Mouse (Mus musculus) thymus, postnatal 14 days (tissue): ENCODE measurements at regions not wholly inside any gene's neighbourhood (a gene's known extent, or its start where the extent isn't known, plus 50 kb on each side); places are given as distances from the start of the nearest gene placed in this dataset.

ENCODE experiments used
- DNase-seq: peaks from one replicate; pipeline ENCODE4 v3.0.0; 2021

DNA sequence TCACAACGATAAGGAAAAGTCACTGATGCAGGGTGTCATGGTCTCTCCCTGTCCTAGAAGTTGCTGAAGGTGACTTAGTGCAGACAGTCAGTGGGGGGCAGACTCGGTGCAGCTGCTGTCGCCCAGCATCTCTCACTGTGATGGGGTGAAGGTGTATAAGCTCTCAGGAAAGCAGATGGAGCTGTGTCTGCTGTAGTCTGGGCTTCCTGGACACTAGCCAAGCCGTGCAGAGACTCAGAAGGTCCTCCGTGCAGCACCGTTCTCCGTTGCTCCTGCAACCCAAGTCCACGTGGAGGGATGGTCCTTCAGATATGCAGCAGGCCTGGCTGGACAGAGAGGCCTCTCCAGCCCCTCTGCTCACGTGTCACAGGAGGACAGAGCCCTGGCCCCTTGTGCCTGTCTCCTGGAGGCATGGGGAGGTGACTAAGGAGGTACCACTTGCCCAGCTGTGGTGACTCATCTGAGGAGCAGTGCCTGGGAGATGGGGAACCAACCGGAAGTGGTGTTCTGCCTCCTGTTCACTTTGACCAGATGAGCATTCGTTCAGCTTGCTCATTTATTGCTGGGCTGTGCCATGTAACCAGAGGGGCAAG is 171.2 kb downstream of the Gadd45g start:
- no peak for DNase-seq

DNA sequence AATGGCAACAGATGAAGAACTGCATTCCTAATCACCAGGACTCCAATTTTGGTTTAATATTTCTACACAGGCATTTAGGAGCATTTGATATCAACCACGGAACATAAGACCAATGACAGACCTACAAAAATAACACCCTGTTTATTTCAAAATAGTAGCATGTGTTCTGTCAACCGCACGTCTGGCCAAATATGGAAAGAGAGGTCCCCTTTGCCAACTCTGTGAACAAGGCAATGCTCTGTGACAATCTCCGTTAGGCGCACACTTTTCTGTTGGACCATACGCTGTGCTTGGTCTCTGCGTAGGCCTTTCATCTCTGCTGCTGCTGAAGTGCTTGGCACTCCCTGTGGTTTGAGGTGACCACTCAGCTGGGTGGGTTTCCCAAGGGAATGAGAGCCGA is 173.2 kb downstream of the Gadd45g start:
- no peak for DNase-seq

DNA sequence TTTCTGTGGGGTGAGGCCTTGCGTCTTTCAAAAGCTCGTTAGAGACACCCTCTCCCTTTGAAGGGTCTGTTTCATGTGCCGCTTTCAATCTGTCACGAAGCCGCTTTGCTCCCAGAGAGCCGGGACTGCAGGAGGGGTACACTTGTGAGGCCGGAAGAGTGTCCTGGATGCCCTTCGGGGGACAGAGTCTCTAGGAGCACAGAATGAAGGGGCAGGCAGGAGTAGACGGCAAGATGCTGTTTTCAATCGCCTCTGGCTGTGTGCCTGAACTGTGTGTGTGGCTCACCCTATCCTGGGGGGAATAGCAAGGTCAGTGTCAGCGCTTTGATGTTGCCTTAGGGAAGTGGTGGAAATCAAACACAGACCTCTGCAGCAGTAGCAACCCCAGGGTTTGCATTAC is 174.7 kb downstream of the Gadd45g start:
- DNase-seq = no peak

DNA sequence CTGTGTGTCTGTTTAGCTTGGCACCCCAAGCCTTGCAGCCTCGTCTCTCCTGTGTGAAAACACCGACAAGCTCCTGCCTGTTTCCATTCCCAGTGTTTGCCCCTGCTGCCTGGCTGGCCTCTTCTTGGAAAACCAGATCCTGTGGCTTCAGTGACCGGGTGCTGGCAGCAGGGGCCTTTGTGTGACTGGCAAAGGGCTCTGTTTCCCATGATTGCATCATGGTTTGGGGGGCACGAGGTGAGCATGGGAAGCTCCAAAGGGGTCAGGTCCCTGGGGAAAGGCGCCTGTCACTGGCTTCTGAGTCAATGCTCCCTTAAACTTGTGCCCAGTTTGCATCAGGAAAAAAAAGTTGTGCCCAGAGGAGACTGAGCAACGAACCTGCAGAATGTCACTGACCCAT is 175.3 kb downstream of the Gadd45g start:
- no peak for DNase-seq

DNA sequence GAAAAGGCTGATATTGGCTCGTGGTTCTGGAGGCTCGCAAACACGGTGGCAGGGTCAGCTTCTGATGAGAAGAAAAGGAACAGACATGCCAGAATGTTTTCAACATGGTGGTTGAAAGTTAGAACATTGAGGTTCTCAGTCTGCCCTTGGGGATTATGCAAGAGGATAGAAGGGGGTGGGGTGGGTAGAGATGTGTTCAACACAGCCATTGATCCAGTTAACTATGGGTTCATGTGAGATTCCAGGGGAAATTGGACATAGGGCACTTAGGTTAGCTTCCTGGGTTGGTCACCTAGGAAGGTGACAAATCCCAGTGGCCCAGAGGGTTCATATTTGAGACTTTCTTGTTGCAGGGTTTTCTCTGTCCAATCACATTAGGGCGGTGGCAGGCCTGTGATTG is 176.1 kb downstream of the Gadd45g start:
- no peak for DNase-seq

DNA sequence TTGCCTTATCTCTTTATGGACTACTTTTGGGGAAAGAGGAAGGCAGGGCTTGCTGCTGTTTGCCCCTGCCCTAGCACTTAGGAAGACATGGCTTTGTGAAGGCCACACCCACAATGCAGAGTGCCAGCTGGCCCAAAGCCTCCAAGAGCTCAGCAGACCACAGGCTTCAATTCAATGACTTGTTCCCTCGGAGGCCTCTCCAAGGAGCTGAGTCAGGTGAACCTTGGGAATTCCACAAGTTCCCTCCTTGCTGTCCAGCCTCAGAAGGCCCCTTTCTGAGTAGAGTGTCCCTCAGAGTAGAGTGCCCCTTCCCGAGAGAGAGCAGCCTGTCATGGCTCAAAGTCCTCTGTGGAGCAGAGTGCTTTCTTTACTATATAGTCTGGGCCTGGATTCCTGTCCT is 177.9 kb downstream of the Gadd45g start:
- DNase-seq = no peak

DNA sequence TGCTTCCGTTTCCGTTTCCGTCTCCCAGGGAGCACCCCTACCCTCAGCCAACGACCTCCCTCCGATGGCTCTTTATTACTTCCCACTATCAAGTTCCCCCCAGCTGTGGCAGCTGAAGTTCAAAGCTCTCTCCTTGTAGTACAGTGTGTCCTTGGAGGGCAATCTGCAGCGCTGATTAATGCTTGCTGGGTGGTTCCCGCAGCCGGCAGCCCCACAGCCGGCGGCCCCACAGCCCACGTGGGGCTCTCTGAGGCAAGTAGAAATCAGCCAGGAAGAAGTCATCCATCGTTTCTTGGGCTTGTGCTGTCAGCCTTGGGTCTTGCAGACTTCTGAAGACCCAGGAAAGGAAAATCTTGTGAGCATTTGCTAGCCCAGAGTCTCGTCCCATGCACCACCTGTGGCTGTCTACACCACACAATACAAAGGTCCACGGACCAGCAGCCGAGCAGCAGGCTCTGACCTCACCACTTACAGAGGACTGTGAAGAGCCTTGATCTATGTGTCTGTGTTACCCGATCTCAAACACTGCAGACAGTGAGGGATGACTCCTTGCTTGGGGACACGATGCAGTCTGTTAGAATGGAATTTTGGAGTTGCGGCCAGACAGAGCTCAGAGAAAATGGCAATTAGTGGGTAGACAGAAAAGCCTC is 178.5 kb downstream of the Gadd45g start:
- peak; percentile 35 for DNase-seq

DNA sequence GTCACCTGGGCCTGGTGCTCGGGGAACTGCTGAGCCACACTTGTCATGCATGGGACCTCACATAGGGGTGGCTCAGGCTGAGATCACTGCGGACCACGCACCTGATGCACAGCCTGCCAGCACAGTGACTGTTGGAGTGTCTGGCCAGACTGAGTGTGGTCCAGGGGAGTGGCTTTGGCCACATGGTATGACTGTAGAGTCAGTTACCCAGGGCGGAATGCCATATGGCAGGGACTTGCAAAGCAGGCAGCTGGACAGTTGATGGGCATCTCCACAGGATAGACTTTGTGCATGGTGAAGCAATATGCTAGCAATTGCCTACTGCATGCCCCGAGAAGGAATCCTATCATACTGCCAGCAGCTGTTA is 179.0 kb downstream of the Gadd45g start:
- no peak for DNase-seq

DNA sequence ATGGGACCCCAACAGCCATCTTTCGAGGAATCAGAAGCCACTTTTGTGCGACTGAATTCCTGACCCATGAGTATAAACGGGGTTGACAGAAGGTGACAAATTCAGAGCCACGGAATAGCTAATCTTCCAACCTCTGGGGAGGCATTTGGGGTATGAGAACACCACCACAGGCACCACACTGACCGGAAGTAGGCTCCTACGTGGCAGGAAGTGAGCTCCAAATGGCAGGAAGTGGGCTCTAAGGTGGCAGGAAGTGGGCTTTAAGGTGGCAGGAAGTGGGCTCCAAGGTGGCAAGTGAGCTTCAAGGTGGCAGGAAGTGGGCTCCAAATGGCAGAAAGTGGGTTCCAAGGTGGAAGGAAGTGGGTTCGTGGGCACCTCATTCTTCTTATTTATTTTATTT is 179.8 kb downstream of the Gadd45g start:
- DNase-seq = peak; percentile 74

DNA sequence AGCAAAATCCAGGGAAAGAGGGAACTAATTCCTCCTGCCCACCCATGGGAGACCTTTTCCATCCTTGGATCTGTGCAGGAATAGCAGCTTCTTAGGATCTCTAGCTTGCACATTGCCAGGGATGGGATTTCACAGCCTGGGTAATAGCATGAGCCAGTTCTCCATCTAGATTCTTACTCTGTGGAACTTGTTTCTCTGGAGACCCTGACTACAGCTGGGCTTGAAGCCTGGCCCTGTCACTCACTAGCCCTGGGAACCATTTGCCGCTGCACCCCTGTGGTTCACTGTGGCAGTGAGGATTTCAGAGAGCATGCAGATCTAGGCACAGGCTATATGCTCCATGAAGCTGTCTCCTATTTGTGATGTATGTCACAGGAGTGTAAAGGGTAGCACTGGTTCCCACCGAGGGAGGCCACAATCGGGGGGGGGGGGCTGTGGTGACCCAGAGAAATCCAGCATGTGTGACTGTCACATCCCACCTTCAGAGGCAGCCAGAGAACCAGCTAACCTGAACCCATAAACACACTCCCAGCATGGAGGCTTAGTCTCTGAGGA is 183.5 kb downstream of the Gadd45g start:
- no peak for DNase-seq

DNA sequence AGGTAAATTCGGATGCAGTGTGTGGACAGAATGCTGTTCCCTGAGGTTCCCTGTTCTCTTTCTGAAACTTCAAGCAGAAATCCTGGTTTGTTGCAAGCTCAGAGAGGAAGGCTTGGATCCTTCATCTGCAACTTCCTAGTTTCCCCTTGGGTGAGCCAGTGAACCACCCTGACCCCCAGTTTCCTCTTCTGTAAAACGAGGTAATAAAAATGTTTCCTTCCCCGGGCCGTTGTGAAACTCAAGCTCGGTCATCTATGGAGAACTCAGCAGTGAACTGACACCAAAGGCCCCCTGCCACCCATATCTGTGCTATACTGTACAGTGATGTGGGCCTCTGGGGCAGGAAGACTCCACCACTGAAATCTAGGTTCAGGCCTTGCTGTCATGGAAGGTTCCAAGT is 185.0 kb downstream of the Gadd45g start:
- no peak for DNase-seq

DNA sequence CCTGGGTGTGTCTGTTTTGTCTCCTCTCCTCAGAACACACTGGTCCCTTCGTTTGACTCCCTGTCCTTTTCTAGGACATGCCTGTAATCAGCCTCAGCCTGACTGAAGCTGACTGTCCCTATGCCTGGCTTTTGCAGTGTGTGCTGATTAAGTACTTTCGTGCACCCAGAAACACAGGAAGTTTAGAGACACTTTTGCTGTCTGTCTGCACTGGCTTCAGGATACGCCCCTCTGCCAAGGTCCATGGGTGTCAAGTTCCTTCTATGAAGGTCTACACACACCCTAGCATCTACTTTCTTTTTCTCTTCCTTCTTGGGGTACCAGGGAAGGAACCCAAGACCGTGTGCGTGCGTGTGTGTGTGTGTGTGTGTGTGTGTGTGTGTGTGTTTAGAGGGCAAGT is 189.3 kb downstream of the Gadd45g start:
- DNase-seq = peak; percentile 32

DNA sequence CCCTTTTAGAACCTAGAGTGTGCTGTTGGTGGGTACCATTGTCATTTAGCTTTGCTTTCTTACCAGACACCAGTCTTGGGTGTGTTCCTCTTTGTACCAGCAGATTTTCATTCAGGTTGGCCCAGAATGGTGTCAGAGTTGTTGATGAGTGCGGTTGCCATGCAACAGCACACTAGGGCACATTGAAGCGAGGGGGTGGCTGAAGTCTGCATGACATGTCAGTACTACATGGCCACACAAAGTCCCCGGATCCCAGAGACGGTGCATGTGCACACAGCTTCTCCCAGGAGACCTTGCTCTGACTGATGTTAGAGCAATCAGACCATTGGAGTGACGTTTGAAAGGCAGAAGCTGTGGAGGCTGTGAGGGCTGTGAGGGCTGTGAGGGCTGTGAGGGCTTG is 189.9 kb downstream of the Gadd45g start:
- DNase-seq = no peak

DNA sequence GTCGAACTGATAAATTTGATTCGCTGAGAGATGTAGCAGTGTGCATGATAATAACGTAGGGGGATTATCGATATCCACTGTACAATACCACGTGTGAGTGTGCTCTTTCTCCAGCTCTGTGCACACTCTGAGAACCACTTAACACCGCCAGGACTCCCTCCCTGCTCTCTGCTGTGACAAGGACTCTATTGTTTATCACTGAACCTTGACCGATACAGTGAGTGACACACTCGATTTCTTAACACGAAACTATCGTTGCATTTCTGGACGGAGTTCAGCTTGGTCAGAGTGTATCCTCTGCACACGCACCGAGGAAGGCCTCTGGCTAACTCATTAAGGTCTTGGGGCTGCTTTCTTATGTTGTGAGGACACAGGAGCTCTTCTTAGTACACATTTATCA is 190.7 kb downstream of the Gadd45g start:
- no peak for DNase-seq

DNA sequence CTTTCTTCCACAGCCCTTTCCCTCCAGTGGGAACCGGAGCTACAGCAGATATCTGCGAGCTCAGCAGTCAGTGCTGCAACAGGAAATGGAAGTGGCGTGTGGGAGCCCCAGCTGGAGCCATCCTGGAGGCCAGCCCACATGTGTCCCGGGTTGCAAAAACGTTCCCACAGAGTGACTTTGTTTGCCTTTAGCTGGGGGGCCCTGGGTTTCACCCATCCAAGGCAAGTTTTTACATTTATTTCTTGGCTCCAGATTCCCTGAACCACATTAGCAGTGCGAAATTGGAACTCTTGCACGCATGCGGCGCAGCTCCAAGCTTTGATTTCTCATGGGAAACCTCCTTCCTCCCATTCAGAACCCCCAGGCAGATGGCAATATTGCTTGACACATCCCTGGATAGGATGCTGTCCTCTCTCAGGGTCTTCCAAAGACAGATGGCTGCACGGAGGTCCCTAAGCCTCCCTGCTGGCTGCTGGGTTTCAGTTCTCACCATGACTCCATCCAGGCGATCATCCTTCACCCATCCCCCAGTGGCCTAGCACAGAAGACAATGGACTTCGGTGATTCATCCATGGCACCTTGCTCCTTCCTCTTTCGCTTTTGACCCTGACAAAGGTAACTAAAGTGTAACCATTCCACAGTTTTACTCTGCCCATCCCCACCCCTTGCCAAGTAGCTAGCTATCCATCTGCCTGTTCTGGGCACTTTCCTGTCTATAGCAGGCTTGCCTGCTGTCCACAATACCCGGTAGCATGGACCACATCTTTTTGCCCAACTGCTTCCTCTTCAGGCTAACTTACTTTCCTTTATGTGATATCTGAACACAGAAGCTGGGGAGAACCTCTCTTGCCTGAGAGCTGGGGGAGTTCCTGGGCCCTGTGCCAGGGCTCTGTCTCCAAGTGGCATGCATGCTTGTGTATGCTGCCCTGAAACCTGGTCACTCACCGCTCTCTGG is 195.3 kb downstream of the Gadd45g start:
- DNase-seq = peak; percentile 32

DNA sequence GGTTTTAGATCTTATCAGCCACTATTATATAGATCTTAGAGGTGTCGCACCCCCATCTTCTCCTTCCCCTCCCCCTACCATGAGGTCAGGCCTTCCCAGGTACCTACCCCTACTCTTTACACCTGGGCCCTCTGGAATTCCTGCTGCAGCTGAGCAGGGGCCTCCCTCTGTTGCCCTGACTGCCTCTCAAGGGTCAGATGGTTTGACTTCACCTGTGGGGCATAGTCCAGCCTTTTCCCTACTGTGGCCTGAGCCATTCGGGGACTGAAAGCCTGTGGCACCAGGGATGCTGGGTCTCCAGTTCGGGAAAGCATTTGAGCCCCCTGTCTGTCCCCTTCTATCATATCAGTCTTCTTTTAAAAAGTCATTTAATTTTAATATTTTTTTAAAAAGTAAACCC is 196.4 kb downstream of the Gadd45g start:
- no peak for DNase-seq

DNA sequence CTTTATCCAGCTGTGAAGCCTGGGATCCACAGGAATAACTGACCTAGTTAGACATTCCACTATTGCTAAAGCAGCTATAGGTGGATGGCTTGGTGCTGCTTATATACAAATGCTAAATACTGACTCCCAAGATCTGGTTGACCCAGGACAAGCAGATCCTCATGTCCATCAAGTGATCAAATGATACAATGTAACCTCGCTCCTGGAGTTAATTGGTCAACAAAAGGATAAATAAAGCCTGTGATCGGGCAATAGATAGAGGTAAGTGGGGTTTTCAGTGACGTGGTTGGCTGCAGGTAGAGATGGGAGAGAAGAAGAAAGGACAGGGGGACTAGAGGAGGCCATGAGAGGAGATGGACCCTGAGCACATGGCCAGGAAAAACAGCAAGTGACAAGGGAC is 197.4 kb downstream of the Gadd45g start:
- DNase-seq = no peak

DNA sequence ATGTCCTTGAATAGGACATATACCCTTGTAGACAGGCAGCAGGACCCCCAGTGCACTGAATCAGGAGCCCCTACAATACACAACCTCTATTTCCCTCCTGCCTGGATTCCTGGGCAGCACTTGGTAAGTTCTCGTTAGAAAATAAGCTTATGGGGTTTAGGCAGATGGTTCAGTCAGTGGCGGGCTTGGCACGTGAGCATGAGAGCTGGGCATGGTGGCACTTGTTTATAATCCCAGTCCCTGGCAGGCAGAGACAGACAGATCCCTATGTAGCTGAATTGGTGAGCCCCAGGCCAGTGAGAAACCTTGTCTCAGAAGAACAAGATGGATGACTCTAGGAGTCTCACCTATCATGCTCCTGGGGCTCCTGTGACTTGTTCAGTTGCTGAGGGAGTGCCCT is 198.9 kb downstream of the Gadd45g start:
- DNase-seq = no peak

DNA sequence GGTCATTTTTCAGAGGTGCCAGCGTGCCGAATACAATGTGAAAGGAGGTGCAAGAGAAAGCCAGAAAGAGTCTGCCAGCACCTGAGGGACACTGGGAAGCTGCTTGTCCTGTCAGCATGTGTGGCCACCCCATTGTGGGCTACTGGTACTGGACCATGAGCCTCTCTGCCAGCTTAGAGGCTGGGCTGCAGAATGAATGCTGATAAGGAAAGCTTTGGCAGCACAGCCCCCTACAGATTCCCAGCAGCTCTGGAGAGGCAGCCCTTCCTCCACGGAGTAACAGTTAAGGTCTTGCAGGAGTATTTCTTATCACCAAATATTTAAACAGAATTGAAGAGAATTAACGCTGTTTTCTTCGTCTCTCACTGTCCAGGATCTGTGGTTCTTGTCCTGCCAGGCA is 199.5 kb downstream of the Gadd45g start:
- DNase-seq = no peak

DNA sequence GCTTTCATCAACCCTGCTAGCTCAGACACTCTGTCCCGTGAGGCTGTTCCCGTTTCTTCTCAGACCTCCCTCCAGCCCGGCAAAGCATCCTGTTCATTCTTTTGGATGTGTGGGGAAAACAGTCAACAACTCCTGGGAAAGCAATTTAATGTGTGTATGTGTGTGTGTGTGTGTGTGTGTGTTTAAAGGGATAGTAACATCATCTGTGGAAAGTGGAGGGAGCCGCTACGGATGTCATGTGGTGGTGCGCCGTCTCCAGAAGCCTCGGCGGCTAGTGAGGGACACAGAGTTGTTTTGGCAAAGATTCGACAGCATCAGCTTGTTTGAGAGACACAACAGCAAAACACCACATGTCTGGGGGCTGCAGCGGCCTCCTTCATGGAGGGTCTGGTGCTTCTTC is 200.2 kb downstream of the Gadd45g start:
- DNase-seq = no peak

DNA sequence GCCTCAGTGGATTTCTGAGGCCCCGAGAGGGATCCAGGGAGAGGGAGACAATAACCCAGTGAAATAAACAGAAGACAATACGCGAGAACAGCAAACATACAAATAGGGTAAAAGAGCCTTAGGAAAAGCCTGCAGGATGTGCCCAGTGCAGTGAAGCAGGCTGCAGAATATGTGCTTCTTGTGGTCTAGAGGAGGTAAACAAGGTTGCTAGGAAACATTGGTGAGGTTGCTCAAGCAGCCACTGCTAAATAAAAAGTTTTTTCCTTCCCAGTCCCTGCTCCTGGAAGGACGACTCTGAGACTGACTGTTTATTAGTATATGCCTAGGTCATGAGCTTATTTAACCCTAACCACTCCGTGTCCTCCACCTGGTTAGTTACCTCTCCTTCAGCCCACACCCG is 201.5 kb downstream of the Gadd45g start:
- no peak for DNase-seq

DNA sequence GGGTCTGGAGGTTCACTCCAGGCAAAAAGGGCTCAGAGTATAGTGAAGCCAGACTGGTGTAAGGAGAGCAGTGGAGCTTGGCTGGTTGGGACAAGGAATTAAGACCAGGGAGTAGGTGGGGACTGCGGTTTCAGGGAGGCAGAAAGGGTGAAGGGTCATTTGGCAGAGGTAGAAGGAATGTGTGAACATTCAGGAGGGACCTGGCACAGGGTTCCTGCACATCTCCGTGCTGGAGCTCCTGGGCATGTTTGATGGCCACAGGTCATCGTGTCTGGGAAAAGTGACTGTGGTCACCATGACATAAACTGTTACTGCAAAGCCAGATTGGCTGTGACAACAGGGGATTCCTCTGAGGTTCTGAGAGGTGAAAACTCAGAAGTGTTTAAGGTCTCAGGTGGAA is 202.3 kb downstream of the Gadd45g start:
- DNase-seq = no peak

DNA sequence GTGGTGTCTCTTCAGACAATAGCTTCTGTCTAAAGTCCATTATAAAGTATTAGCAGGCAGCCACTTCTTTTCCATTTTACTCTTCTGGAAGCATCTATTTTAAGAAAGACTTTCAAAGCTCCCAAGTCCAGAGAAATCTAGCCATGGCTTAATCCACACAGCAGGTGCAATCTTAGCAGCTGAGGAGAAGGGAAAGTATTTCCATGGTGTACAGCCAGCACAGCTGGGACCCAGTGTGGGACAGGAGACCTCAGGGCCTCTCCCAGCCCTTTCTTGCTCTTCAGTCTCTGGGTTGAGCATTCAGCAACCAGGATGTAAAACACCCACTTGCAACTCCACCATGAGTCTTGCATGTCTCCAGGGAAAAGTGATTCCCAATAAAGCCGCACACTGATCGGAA is 202.8 kb downstream of the Gadd45g start:
- DNase-seq = no peak

DNA sequence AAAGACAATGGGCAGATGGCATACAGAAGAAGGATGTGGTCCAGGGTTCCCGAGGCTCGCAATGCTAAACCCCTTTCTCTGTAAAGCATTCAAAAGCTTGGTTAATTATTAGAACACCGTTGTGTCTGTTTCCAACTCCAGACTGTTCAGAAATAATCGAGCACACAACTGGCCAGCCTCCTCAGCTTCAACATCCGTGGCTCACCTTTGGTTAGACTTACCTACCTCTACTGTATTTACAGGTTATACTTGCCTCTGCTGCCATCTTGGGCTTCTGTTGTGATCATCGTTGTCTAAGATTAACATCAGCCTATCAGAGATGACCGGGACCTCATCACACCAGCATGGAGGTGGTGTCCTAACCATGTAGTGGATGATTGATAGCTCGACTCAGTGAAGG is 209.3 kb downstream of the Gadd45g start:
- no peak for DNase-seq
